Mouse (Mus musculus): ENCODE results near the gene Bcas3. TPM values are rescaled to one million over a fixed set of nuclear protein-coding genes. Genes with fewer than 3 reads are reported as not detected.

Bcas3 gene
- polyA plus RNA-seq, 1 experiment: 17.0 TPM

GRCm38 (mm10) chr11:85763655-85764054, 410.7 kb downstream of the Bcas3 start:
- TF ChIP-seq POLR2A (IDR thresholded peaks at IDR 0.05; ENCODE audit: low read depth, low read length) (no peak), CTCF (IDR thresholded peaks at IDR 0.05; ENCODE audit: borderline replicate concordance, insufficient read depth, low read length) (no peak)
- no peak overlapping the region for H3K27ac ChIP-seq (ENCODE audit: insufficient read depth, low read length)
- H3K4me3 ChIP-seq (ENCODE audit: insufficient read depth, low read length): no peak overlapping the region
- H3K4me1 ChIP-seq (ENCODE audit: control insufficient read depth, insufficient read depth, low read length): peaks cover 4% of the 10 kb centered on the region; the same call in 1 of the 2 replicates

GRCm38 (mm10) chr11:85766106-85766723, 413.2 kb downstream of the Bcas3 start:
- TF ChIP-seq CTCF (IDR thresholded peaks at IDR 0.05; ENCODE audit: borderline replicate concordance, insufficient read depth, low read length) (no peak), POLR2A (IDR thresholded peaks at IDR 0.05; ENCODE audit: low read depth, low read length) (no peak)
- Histone ChIP-seq H3K4me1 (ENCODE audit: control insufficient read depth, insufficient read depth, low read length) (no peaks in the 10 kb centered on the region), H3K27ac (ENCODE audit: insufficient read depth, low read length) (no peak overlapping the region), H3K4me3 (ENCODE audit: insufficient read depth, low read length) (no peak overlapping the region)

GRCm38 (mm10) chr11:85766811-85767210, 413.8 kb downstream of the Bcas3 start:
- Histone ChIP-seq H3K27ac (ENCODE audit: insufficient read depth, low read length) (no peak overlapping the region), H3K4me3 (ENCODE audit: insufficient read depth, low read length) (no peak overlapping the region), H3K4me1 (ENCODE audit: control insufficient read depth, insufficient read depth, low read length) (no peaks in the 10 kb centered on the region)
- TF ChIP-seq CTCF (IDR thresholded peaks at IDR 0.05; ENCODE audit: borderline replicate concordance, insufficient read depth, low read length): no peak
- no peak for TF ChIP-seq POLR2A (IDR thresholded peaks at IDR 0.05; ENCODE audit: low read depth, low read length)

GRCm38 (mm10) chr11:85769740-85770139, 416.8 kb downstream of the Bcas3 start:
- TF ChIP-seq POLR2A (IDR thresholded peaks at IDR 0.05; ENCODE audit: low read depth, low read length) (no peak), CTCF (IDR thresholded peaks at IDR 0.05; ENCODE audit: borderline replicate concordance, insufficient read depth, low read length) (no peak)
- Histone ChIP-seq H3K4me1 (ENCODE audit: control insufficient read depth, insufficient read depth, low read length) (no peaks in the 10 kb centered on the region), H3K27ac (ENCODE audit: insufficient read depth, low read length) (no peak overlapping the region)

GRCm38 (mm10) chr11:85773391-85773790, 420.4 kb downstream of the Bcas3 start:
- TF ChIP-seq CTCF (IDR thresholded peaks at IDR 0.05; ENCODE audit: borderline replicate concordance, insufficient read depth, low read length): no peak
- TF ChIP-seq POLR2A (IDR thresholded peaks at IDR 0.05; ENCODE audit: low read depth, low read length): no peak
- no peak overlapping the region for H3K27ac ChIP-seq (ENCODE audit: insufficient read depth, low read length)

More at GRCm38 (mm10) chr11:85769740-85770139, 416.8 kb downstream of the Bcas3 start:
- no peak overlapping the region for H3K4me3 ChIP-seq (ENCODE audit: insufficient read depth, low read length)

GRCm38 (mm10) chr11:85774707-85775106, 421.7 kb downstream of the Bcas3 start:
- H3K4me3 ChIP-seq (ENCODE audit: insufficient read depth, low read length): no peak overlapping the region
- peaks cover 11% of the 10 kb centered on the region for H3K4me1 ChIP-seq (ENCODE audit: control insufficient read depth, insufficient read depth, low read length)
- TF ChIP-seq CTCF (IDR thresholded peaks at IDR 0.05; ENCODE audit: borderline replicate concordance, insufficient read depth, low read length): no peak
- TF ChIP-seq POLR2A (IDR thresholded peaks at IDR 0.05; ENCODE audit: low read depth, low read length): no peak
- no peak overlapping the region for H3K27ac ChIP-seq (ENCODE audit: insufficient read depth, low read length)

More at GRCm38 (mm10) chr11:85773391-85773790, 420.4 kb downstream of the Bcas3 start:
- no peak overlapping the region for H3K4me3 ChIP-seq (ENCODE audit: insufficient read depth, low read length)
- peaks cover 11% of the 10 kb centered on the region for H3K4me1 ChIP-seq (ENCODE audit: control insufficient read depth, insufficient read depth, low read length)

- Histone ChIP-seq H3K27ac (ENCODE audit: insufficient read depth, low read length) (no peak overlapping the region), H3K4me1 (ENCODE audit: control insufficient read depth, insufficient read depth, low read length) (peaks cover 11% of the 10 kb centered on the region), H3K4me3 (ENCODE audit: insufficient read depth, low read length) (no peak overlapping the region)
- TF ChIP-seq POLR2A (IDR thresholded peaks at IDR 0.05; ENCODE audit: low read depth, low read length) (no peak), CTCF (IDR thresholded peaks at IDR 0.05; ENCODE audit: borderline replicate concordance, insufficient read depth, low read length) (no peak)
Observed at GRCm38 (mm10) chr11:85775492-85775891, 422.5 kb downstream of the Bcas3 start.

- H3K27ac ChIP-seq (ENCODE audit: insufficient read depth, low read length): no peak overlapping the region
- peaks cover 11% of the 10 kb centered on the region for H3K4me1 ChIP-seq (ENCODE audit: control insufficient read depth, insufficient read depth, low read length)
- no peak for TF ChIP-seq CTCF (IDR thresholded peaks at IDR 0.05; ENCODE audit: borderline replicate concordance, insufficient read depth, low read length)
- TF ChIP-seq POLR2A (IDR thresholded peaks at IDR 0.05; ENCODE audit: low read depth, low read length): no peak
Observed at GRCm38 (mm10) chr11:85776861-85777360, 423.9 kb downstream of the Bcas3 start.

GRCm38 (mm10) chr11:85777950-85778349, 425.0 kb downstream of the Bcas3 start:
- no peak overlapping the region for H3K4me3 ChIP-seq (ENCODE audit: insufficient read depth, low read length)
- peaks cover 11% of the 10 kb centered on the region for H3K4me1 ChIP-seq (ENCODE audit: control insufficient read depth, insufficient read depth, low read length)
- H3K27ac ChIP-seq (ENCODE audit: insufficient read depth, low read length): no peak overlapping the region
- TF ChIP-seq POLR2A (IDR thresholded peaks at IDR 0.05; ENCODE audit: low read depth, low read length) (no peak), CTCF (IDR thresholded peaks at IDR 0.05; ENCODE audit: borderline replicate concordance, insufficient read depth, low read length) (no peak)

More at GRCm38 (mm10) chr11:85776861-85777360, 423.9 kb downstream of the Bcas3 start:
- H3K4me3 ChIP-seq (ENCODE audit: insufficient read depth, low read length): no peak overlapping the region

- Histone ChIP-seq H3K4me1 (ENCODE audit: control insufficient read depth, insufficient read depth, low read length) (peaks cover 11% of the 10 kb centered on the region), H3K4me3 (ENCODE audit: insufficient read depth, low read length) (no peak overlapping the region), H3K27ac (ENCODE audit: insufficient read depth, low read length) (no peak overlapping the region)
- TF ChIP-seq POLR2A (IDR thresholded peaks at IDR 0.05; ENCODE audit: low read depth, low read length): no peak
- TF ChIP-seq CTCF (IDR thresholded peaks at IDR 0.05; ENCODE audit: borderline replicate concordance, insufficient read depth, low read length): no peak
Observed at GRCm38 (mm10) chr11:85780303-85780702, 427.3 kb downstream of the Bcas3 start.
